Mouse (Mus musculus) CH12.LX (cell line): Measurements from ENCODE around the gene Hunk. TPM values are rescaled to one million over a fixed set of nuclear protein-coding genes. Genes with fewer than 3 reads are reported as not detected.

Source experiments
- DNase-seq: peaks from one replicate; pipeline ENCODE4 v3.0.0-alpha.2; 2013; ENCODE audit errors: extremely low read depth
- H3K27ac ChIP-seq: 2 replicates; pipeline ENCODE4 v1.5.1; 2012; ENCODE audit warnings: low read depth, mild to moderate bottlenecking, control low read depth, moderate library complexity; ENCODE audit not compliant: insufficient read depth
- H3K27me3 ChIP-seq: replicated peaks from 2 replicates; pipeline ENCODE3; 2012; ENCODE audit warnings: inconsistent platforms
- H3K36me3 ChIP-seq, 2 experiments: replicated peaks in 1 of 2; 2 replicates each; pipeline versions ENCODE3 to v1.6.1; 2012; ENCODE audit warnings: inconsistent platforms in 1 of 2, low read length in 1 of 2, mild to moderate bottlenecking in 1 of 2, mixed read lengths in 1 of 2, moderate library complexity in 1 of 2; ENCODE audit not compliant: control insufficient read depth in 1 of 2, insufficient read depth in 1 of 2
- H3K4me1 ChIP-seq, 2 experiments: 2 replicates each; pipeline ENCODE4 v1.6.1; 2012; ENCODE audit warnings: inconsistent platforms in 1 of 2, moderate library complexity in 1 of 2; ENCODE audit not compliant: insufficient read depth in 2 of 2, control insufficient read depth in 1 of 2
- H3K4me2 ChIP-seq: 2 replicates; pipeline ENCODE4 v1.6.1; 2012; ENCODE audit warnings: low read depth, mild to moderate bottlenecking, control low read depth; ENCODE audit not compliant: poor library complexity, insufficient read depth, severe bottlenecking
- H3K4me3 ChIP-seq, 3 experiments: fragments of 150-350 bp in 1 of 3; sonication (generic) in 1 of 3; replicated peaks in 1 of 3; 2 replicates each; pipeline versions ENCODE3 to v1.5.1; 2011 to 2012; ENCODE audit warnings: low read depth in 2 of 3, low read length in 2 of 3, mild to moderate bottlenecking in 2 of 3, moderate library complexity in 2 of 3, control low read depth in 1 of 3, improper control_type of control experiment in 1 of 3, inconsistent platforms in 1 of 3, mixed read lengths in 1 of 3; ENCODE audit not compliant: poor library complexity in 1 of 3
- H3K79me2 ChIP-seq: replicated peaks from 2 replicates; pipeline ENCODE4 v1.6.1; 2012; ENCODE audit warnings: mild to moderate bottlenecking, moderate library complexity; ENCODE audit not compliant: control insufficient read depth, poor library complexity, insufficient read depth, severe bottlenecking; ENCODE audit errors: extremely low read depth
- H3K9ac ChIP-seq: 2 replicates; pipeline ENCODE4 v1.6.1; 2012; ENCODE audit warnings: low read depth, mild to moderate bottlenecking, control low read depth, moderate library complexity; ENCODE audit not compliant: insufficient read depth
- H3K9me3 ChIP-seq: replicated peaks from 2 replicates; pipeline ENCODE3; 2012; ENCODE audit warnings: low read length, inconsistent platforms, mixed read lengths
- CHD1 ChIP-seq: IDR thresholded peaks from 2 replicates; pipeline ENCODE4 v1.6.1; 2012; ENCODE audit warnings: low read depth, low read length, improper control_type of control experiment, inconsistent platforms
- CTCF ChIP-seq, 2 experiments: IDR thresholded peaks in 1 of 2; conservative IDR thresholded peaks in 1 of 2; 2 replicates each; pipeline ENCODE4 v1.5.1; 2011 to 2012; ENCODE audit warnings: low read depth in 2 of 2, low read length in 2 of 2, improper control_type of control experiment in 1 of 2, inconsistent platforms in 1 of 2, mild to moderate bottlenecking in 1 of 2, moderate library complexity in 1 of 2
- ELF1 ChIP-seq: IDR thresholded peaks from 2 replicates; pipeline ENCODE4 v1.6.1; 2014; ENCODE audit warnings: low read depth, mild to moderate bottlenecking, inconsistent platforms, low read length, improper control_type of control experiment
- JUN ChIP-seq: IDR thresholded peaks from 2 replicates; pipeline ENCODE4 v1.6.1; 2011; ENCODE audit warnings: low read depth, mild to moderate bottlenecking, low read length, improper control_type of control experiment, moderate library complexity; ENCODE audit not compliant: insufficient read depth
- KAT2A ChIP-seq: IDR thresholded peaks from 2 replicates; pipeline ENCODE4 v1.6.1; 2012; ENCODE audit warnings: low read length, improper control_type of control experiment, inconsistent platforms; ENCODE audit not compliant: insufficient replicate concordance
- MAFK ChIP-seq: IDR thresholded peaks from 2 replicates; pipeline ENCODE4 v1.6.1; 2011; ENCODE audit warnings: low read length, improper control_type of control experiment; ENCODE audit not compliant: insufficient replicate concordance
- MAX ChIP-seq: IDR thresholded peaks from 2 replicates; pipeline ENCODE4 v1.6.1; 2011; ENCODE audit warnings: low read length, improper control_type of control experiment
- MEF2A ChIP-seq: IDR thresholded peaks from 2 replicates; pipeline ENCODE4 v1.6.1; 2014; ENCODE audit warnings: low read depth, mild to moderate bottlenecking, inconsistent platforms, low read length, improper control_type of control experiment, borderline replicate concordance
- MXI1 ChIP-seq: IDR thresholded peaks from 2 replicates; pipeline ENCODE4 v1.6.1; 2011; ENCODE audit warnings: mild to moderate bottlenecking, low read depth, low read length, improper control_type of control experiment
- NRF1 ChIP-seq: IDR thresholded peaks from 2 replicates; pipeline ENCODE4 v1.6.1; 2014; ENCODE audit warnings: low read depth, mild to moderate bottlenecking, inconsistent platforms, low read length, improper control_type of control experiment, moderate library complexity
- RCOR1 ChIP-seq: conservative IDR thresholded peaks from 2 replicates; pipeline ENCODE4 v1.6.1; 2012; ENCODE audit warnings: low read depth, mild to moderate bottlenecking, inconsistent platforms, low read length, improper control_type of control experiment
- SIN3A ChIP-seq: IDR thresholded peaks from 2 replicates; pipeline ENCODE4 v1.6.1; 2012; ENCODE audit warnings: low read length, improper control_type of control experiment, inconsistent platforms
- TBP ChIP-seq: conservative IDR thresholded peaks from 2 replicates; pipeline ENCODE4 v1.6.1; 2011; ENCODE audit warnings: low read depth, low read length, improper control_type of control experiment
- TCF12 ChIP-seq: IDR thresholded peaks from 2 replicates; pipeline ENCODE4 v1.6.1; 2014; ENCODE audit warnings: low read depth, mild to moderate bottlenecking, inconsistent platforms, low read length, improper control_type of control experiment
- USF1 ChIP-seq: IDR thresholded peaks from 2 replicates; pipeline ENCODE4 v1.6.1; 2014; ENCODE audit warnings: low read depth, mild to moderate bottlenecking, inconsistent platforms, low read length, improper control_type of control experiment
- ZC3H11A ChIP-seq: IDR thresholded peaks from 2 replicates; pipeline ENCODE4 v1.6.1; 2012; ENCODE audit warnings: low read depth, mild to moderate bottlenecking, inconsistent platforms, low read length, improper control_type of control experiment
- ZNF384 ChIP-seq: IDR thresholded peaks from 2 replicates; pipeline ENCODE4 v1.6.1; 2012; ENCODE audit warnings: low read depth, low read length, improper control_type of control experiment, inconsistent platforms
- dilution Hi-C: fragments of 300-500 bp; cut with MboI; formaldehyde crosslinking; loops from 2 replicates; pipeline ENCODE4 v1.14.3; 2020; ENCODE audit warnings: low sequenced_read_pairs; ENCODE audit not compliant: extremely low pct_unique_long_range_greater_than_20kb, extremely low pct_ligation_motif_present
- in situ Hi-C: fragments of 300-500 bp; cut with MboI; formaldehyde crosslinking; loops from 3 replicates; pipeline ENCODE4 v1.14.3; 2019; ENCODE audit warnings: low sequenced_read_pairs, low pct_ligation_motif_present, low pct_unique_long_range_greater_than_20kb, mixed read lengths
- polyA plus RNA-seq: library from polyadenylated mRNA; unstranded; fragments of >175 nt; gene quantifications from 2 replicates; pipeline ENCODE4 v1.2.1, GENCODE M21; 2012; ENCODE audit warnings: low read depth; ENCODE audit not compliant: insufficient read length
- total RNA-seq, 2 experiments: library from RNA; depleted of rRNA; stranded (reverse); fragments of 300-350 nt in 1 of 2; fragments of >200 nt in 1 of 2; gene quantifications; 2 replicates each; pipeline ENCODE4 v1.2.3; 2012 to 2014

Gene Hunk
- total and polyA plus RNA-seq, 3 experiments: not detected

DNA sequence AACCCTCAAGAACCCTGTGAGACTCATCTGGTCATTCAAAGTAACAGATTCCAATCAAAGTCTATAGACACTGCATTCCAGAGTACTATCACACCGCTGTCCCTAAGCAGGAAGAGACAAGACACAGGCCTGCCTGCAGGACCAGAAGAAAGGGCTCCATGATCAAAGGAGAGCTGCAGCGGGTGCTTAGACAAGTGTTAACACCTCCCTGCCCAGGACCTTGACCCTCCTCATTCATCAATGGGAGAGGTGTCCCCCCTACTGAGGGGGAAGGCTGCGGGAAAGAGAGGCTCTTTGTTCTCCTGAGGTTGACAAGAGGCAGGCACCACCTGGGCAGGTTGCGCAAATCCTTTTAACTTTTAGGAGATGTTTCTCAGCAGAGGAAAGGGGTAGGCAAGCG, 51.5 kb downstream of the Hunk start:
- no peak overlapping the region for H3K9ac ChIP-seq
- H3K27me3 ChIP-seq: peaks cover 28% of the 10 kb centered on the region
- in situ Hi-C loops: no loop called here
- no peaks in the 10 kb centered on the region for H3K4me1 ChIP-seq
- H3K79me2 ChIP-seq: no peaks in the 10 kb centered on the region
- TF ChIP-seq USF1 (no peak), SIN3A (no peak)
- no peak overlapping the region for H3K27ac ChIP-seq
- no peak for DNase-seq
- dilution Hi-C loops: no loop called here
- no peak overlapping the region for H3K4me2 ChIP-seq
- H3K4me3 ChIP-seq: no peak overlapping the region
- no peaks in the 10 kb centered on the region for H3K36me3 ChIP-seq
- peaks cover 57% of the 10 kb centered on the region for H3K9me3 ChIP-seq

DNA sequence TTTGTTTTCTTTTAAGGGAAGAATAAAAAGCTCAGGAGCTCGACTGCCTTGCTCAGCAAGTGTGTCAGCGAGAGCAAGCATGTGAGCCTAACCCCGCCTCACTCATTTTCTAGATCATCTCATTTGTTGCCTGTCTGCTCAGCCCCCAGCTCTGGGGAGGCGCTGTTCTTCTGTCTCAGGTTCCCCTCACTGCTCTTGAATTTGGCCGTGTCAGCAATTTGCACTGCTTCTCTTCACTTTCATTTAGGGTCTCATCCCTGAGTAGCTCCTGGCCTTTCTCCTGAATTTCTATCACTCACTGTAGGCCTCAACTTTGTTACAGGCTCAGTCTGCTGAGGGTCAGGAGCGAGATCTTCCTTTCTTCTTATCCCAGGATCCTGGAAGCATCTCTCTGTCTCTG, 53.7 kb downstream of the Hunk start:
- H3K4me1 ChIP-seq: no peaks in the 10 kb centered on the region
- no peak for DNase-seq
- no peak overlapping the region for H3K9ac ChIP-seq
- TF ChIP-seq KAT2A: no peak
- TF ChIP-seq TCF12: no peak
- TF ChIP-seq MAFK: 0 out of 2 replicates have a peak, but pooled peaks have one; percentile 19
- TF ChIP-seq CHD1: no peak
- no peak for TF ChIP-seq NRF1
- peaks cover 48% of the 10 kb centered on the region for H3K9me3 ChIP-seq
- in situ Hi-C loops: no loop called here
- H3K36me3 ChIP-seq: no peaks in the 10 kb centered on the region
- H3K4me3 ChIP-seq: no peak overlapping the region
- H3K79me2 ChIP-seq: no peaks in the 10 kb centered on the region
- no peak overlapping the region for H3K27ac ChIP-seq
- dilution Hi-C loops: no loop called here
- peaks cover 36% of the 10 kb centered on the region for H3K27me3 ChIP-seq
- H3K4me2 ChIP-seq: no peak overlapping the region

DNA sequence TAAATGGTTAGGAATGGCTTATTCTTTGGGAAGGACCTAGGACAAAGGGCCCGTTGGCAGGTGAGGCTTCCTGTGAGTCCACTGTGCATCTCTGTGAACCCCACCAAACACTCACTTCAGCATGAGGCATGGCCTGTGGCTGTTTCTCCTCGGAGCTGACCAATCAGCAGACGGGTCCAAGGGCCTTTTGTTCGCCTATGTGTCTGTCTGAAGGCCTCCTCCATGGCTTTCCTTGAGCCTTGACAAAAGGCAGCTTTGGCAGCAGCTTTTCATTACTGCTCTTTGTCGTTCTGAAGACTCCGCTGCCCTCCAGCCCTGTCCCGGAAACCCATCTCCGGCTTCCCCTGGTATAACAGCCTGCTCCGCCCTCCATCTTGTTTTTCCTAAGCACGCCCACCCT, 54.8 kb downstream of the Hunk start:
- TF ChIP-seq RCOR1 (no peak), MXI1 (no peak), MEF2A (no peak), ELF1 (no peak), CTCF (conservative IDR thresholded peaks at IDR 0.05 in 1 of 2, IDR thresholded peaks at IDR 0.05 in 1 of 2; ENCODE audit: low read depth in 2 of 2, low read length in 2 of 2) (no peak), ZNF384 (no peak), TBP (no peak), JUN (no peak), MAFK (no peak), MAX (no peak), ZC3H11A (no peak)
- Histone ChIP-seq H3K4me2 (no peak overlapping the region), H3K79me2 (no peaks in the 10 kb centered on the region), H3K27me3 (peaks cover 32% of the 10 kb centered on the region), H3K9me3 (peaks cover 43% of the 10 kb centered on the region), H3K4me3 (no peak overlapping the region), H3K36me3 (no peaks in the 10 kb centered on the region), H3K9ac (no peak overlapping the region), H3K4me1 (no peaks in the 10 kb centered on the region), H3K27ac (no peak overlapping the region)
- no peak for DNase-seq
- in situ Hi-C loops: no loop called here
- dilution Hi-C loops: no loop called here
